Mouse (Mus musculus) neural tube, embryonic 15.5 days (tissue): ENCODE measurements at regions not wholly inside any gene's neighbourhood (a gene's known extent, or its start where the extent isn't known, plus 50 kb on each side); places are given as distances from the start of the nearest gene placed in this dataset.

Source experiments
- ATAC-seq: fragments of 200-750 bp; cut with Nextera tagmentation; 2 replicates; pipeline ENCODE4 v1.8.0; 2017; ENCODE audit warnings: mild to moderate bottlenecking, moderate TSS enrichment, moderate library complexity; ENCODE audit not compliant: low FRiP score
- H3K27ac ChIP-seq: fragments of 300-500 bp; sonication (generic); replicated peaks from 2 replicates; pipeline ENCODE4 v1.5.1; 2015; ENCODE audit warnings: mild to moderate bottlenecking, inconsistent platforms
- H3K27me3 ChIP-seq: fragments of 300-500 bp; sonication (generic); replicated peaks from 2 replicates; pipeline ENCODE4 v1.6.1; 2015; ENCODE audit warnings: inconsistent platforms
- H3K36me3 ChIP-seq: fragments of 300-500 bp; sonication (generic); 2 replicates; pipeline ENCODE4 v1.6.1; 2015; ENCODE audit warnings: inconsistent platforms
- H3K4me1 ChIP-seq: fragments of 300-500 bp; sonication (generic); 2 replicates; pipeline ENCODE4 v1.6.1; 2015; ENCODE audit warnings: inconsistent platforms
- H3K4me2 ChIP-seq: fragments of 300-500 bp; sonication (generic); 2 replicates; pipeline ENCODE4 v1.6.1; 2015; ENCODE audit warnings: inconsistent platforms, mild to moderate bottlenecking, moderate library complexity
- H3K4me3 ChIP-seq: fragments of 300-500 bp; sonication (generic); replicated peaks from 2 replicates; pipeline ENCODE4 v1.5.1; 2015; ENCODE audit warnings: mild to moderate bottlenecking, inconsistent platforms
- H3K9ac ChIP-seq: fragments of 300-500 bp; sonication (generic); replicated peaks from 2 replicates; pipeline ENCODE4 v1.6.1; 2015; ENCODE audit warnings: mild to moderate bottlenecking, inconsistent platforms
- H3K9me3 ChIP-seq: fragments of 300-500 bp; sonication (generic); replicated peaks from 2 replicates; pipeline ENCODE4 v1.6.1; 2016; ENCODE audit warnings: inconsistent platforms
- WGBS: fragments of 180-500 bp; shearing (Covaris S2); methylation state at CpG from one replicate; pipeline ENCODE4 v1.1.7; 2015; ENCODE audit warnings: mixed read lengths; 5-methylcytosine and 5-hydroxymethylcytosine counted together

DNA sequence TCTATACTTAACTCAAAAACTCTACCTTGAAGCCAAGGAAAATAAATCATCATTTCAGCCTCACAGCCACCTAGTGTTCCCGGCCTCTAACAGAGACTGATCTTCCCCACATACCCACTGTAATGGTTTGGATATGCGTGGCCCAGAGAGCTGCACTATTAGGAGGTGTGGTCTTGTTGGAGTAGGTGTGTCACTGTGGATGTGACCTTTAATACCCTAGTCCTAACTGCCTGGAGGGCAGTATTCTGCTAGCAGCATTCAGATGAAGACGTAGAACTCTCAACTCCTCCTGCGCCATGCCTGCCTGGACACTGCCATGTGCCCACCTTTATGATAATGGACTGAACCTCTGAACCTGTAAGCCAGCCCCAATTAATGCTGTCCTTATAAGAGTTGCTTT lies 99.0 kb upstream of the Slc44a1 start:
- Histone ChIP-seq H3K4me3 (no peak overlapping the region), H3K9ac (no peak overlapping the region), H3K36me3 (no peaks in the 10 kb centered on the region), H3K9me3 (no peaks in the 10 kb centered on the region), H3K27me3 (no peaks in the 10 kb centered on the region), H3K4me1 (0 out of 2 replicates have a peak, but pooled peaks cover 3% of the 10 kb centered on the region), H3K27ac (no peak overlapping the region), H3K4me2 (no peak overlapping the region)
- WGBS: 95% methylated on average over 4 of the region's 4 CpGs
- ATAC-seq: no peak

- no peaks in the 10 kb centered on the region for H3K36me3 ChIP-seq
- no peak overlapping the region for H3K4me2 ChIP-seq
- H3K27ac ChIP-seq: no peak overlapping the region
- no peaks in the 10 kb centered on the region for H3K9me3 ChIP-seq
- H3K4me1 ChIP-seq: 0 out of 2 replicates have a peak, but pooled peaks cover 3% of the 10 kb centered on the region
- 82% methylated on average over 13 of the region's 14 CpGs for WGBS
- no peak for ATAC-seq
- no peaks in the 10 kb centered on the region for H3K27me3 ChIP-seq
- H3K4me3 ChIP-seq: no peak overlapping the region
- H3K9ac ChIP-seq: no peak overlapping the region
Measured at GRCm38 (mm10) chr4:53340021-53340667, 100.1 kb upstream of the Slc44a1 start.

DNA sequence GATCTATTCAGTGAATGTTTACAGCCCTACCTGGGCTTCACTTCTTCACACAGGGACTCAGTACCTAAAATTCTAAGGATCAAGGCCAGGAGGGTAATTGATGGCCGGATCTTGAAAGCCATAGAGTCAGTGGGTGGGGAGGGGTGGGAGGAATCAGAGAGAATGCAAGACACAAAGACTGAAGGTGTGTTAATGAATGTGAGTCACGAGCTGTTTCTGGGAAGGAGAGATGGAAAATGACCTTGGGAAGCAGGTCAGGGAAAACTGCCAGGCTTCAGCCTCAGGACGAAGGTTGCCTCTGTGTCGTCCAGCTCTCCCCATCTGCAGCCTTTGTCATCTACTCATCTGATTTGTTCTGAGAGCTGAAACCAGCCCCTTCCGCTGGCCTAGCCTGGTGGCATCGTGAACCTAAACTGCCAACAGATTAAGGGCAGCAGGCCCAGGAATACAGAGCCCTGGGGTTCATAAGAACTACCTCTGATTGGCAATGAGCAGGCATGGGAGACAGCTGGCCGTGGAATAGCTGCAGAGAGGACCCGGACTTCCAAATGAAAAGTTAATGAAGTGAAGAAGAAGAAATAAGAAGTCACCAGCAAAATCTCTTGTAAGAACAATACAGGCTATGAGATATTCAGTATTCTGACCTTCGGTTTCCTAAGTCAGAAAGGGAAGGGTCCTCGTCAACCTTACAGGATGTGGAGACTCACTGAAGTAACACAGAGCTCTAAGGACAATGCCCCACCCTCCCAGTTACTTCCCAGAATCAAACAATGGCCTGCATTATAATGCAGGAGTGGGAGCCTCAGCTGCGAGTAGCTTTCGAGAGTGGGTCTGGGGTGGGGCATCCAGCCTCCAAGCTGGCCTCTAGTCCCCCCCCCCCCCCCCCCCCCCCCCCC lies 100.8 kb upstream of the Slc44a1 start:
- no peaks in the 10 kb centered on the region for H3K36me3 ChIP-seq
- H3K4me1 ChIP-seq: 0 out of 2 replicates have a peak, but pooled peaks cover 3% of the 10 kb centered on the region
- H3K9ac ChIP-seq: no peak overlapping the region
- no peaks in the 10 kb centered on the region for H3K27me3 ChIP-seq
- no peaks in the 10 kb centered on the region for H3K9me3 ChIP-seq
- no peak overlapping the region for H3K4me3 ChIP-seq
- ATAC-seq: no peak
- no peak overlapping the region for H3K4me2 ChIP-seq
- 35% methylated on average over 12 of the region's 12 CpGs for WGBS
- H3K27ac ChIP-seq: 0 out of 2 replicates have a peak overlapping the region, but pooled peaks have one; percentile 9

GRCm38 (mm10) chr4:53338479-53338878 lies 101.7 kb upstream of the Slc44a1 start:
- ATAC-seq: no peak
- Histone ChIP-seq H3K4me1 (0 out of 2 replicates have a peak, but pooled peaks cover 3% of the 10 kb centered on the region), H3K27ac (no peak overlapping the region), H3K9ac (no peak overlapping the region), H3K36me3 (no peaks in the 10 kb centered on the region), H3K9me3 (no peaks in the 10 kb centered on the region), H3K4me3 (no peak overlapping the region), H3K27me3 (no peaks in the 10 kb centered on the region), H3K4me2 (no peak overlapping the region)
- WGBS: 79% methylated on average over 4 of the region's 4 CpGs

- WGBS: 66% methylated on average over 8 of the region's 8 CpGs
- no peak for ATAC-seq
- H3K4me1 ChIP-seq: 0 out of 2 replicates have a peak, but pooled peaks cover 3% of the 10 kb centered on the region
- no peak overlapping the region for H3K27ac ChIP-seq
- H3K27me3 ChIP-seq: no peaks in the 10 kb centered on the region
- no peak overlapping the region for H3K9ac ChIP-seq
- H3K4me3 ChIP-seq: no peak overlapping the region
- no peak overlapping the region for H3K4me2 ChIP-seq
- H3K9me3 ChIP-seq: no peaks in the 10 kb centered on the region
- no peaks in the 10 kb centered on the region for H3K36me3 ChIP-seq
Measured at GRCm38 (mm10) chr4:53337784-53338183, 102.4 kb upstream of the Slc44a1 start.

DNA sequence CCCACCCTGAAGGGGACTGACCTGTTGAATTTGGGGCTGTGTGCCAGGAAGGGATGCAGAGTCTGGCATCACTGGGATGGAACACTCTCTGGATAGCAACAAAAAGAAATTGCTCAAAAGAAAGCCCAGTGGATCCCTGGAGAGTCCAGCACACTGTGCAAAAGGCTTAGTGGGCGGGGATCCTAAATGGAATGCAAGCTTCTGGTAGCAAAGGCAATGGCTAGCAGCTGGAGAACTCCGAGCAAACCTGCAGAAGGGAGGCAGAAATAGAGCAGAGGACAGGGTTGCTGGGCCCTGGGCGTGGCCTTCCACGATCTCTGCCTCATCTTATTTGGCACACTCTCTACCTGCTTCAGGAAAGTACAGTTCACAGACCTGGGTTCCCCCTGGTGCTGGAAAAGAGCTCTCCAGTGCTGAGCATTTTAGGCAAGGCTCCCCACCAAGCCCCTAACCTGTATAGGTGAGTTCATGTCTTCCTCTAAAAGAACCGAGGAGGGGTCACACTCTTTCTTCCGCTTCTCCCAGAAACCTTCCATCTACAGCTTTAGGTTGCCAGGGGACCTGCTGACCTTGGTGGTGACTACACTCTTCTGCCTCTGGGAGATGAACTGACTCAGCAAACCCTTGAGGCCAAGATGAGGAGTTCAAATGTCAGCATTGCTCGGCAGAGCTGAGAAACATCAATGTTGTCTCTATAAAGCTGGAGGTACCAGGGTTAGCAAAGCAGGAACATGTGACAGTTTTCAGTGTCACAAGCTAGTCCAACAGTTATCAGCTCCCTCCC lies 112.6 kb upstream of the Slc44a1 start:
- no peak overlapping the region for H3K4me3 ChIP-seq
- 60% methylated on average over 7 of the region's 7 CpGs for WGBS
- H3K36me3 ChIP-seq: no peaks in the 10 kb centered on the region
- no peak overlapping the region for H3K4me2 ChIP-seq
- peaks cover 4% of the 10 kb centered on the region; the same call in 1 of the 2 replicates for H3K4me1 ChIP-seq
- no peaks in the 10 kb centered on the region for H3K27me3 ChIP-seq
- no peak overlapping the region for H3K9ac ChIP-seq
- ATAC-seq: no peak
- H3K27ac ChIP-seq: no peak overlapping the region
- H3K9me3 ChIP-seq: no peaks in the 10 kb centered on the region

DNA sequence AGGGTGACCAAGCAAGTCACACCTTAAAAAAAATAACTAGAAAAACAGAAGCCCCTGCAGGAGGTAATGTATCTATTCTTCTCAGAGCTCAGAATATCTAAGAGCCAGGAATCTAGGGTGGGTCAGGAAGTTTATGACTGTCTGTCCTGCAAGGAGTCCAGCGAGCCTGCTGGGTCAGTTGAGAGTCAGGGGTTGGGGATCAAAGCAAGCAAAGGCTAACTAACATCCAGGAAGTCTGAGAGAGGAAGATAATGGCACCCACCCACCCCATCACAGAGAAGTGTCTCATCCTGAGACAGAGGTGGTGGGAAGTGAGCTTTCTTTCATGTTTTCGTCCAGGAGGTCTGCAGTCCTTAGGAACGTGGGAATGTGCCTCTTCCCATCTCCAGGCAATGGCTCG lies 116.4 kb upstream of the Slc44a1 start:
- Histone ChIP-seq H3K9ac (no peak overlapping the region), H3K27me3 (no peaks in the 10 kb centered on the region), H3K4me2 (no peak overlapping the region), H3K4me1 (peaks cover 5% of the 10 kb centered on the region; the same call in 1 of the 2 replicates), H3K27ac (no peak overlapping the region), H3K36me3 (no peaks in the 10 kb centered on the region), H3K4me3 (no peak overlapping the region), H3K9me3 (no peaks in the 10 kb centered on the region)
- 59% methylated on average over 4 of the region's 4 CpGs for WGBS
- no peak for ATAC-seq

DNA sequence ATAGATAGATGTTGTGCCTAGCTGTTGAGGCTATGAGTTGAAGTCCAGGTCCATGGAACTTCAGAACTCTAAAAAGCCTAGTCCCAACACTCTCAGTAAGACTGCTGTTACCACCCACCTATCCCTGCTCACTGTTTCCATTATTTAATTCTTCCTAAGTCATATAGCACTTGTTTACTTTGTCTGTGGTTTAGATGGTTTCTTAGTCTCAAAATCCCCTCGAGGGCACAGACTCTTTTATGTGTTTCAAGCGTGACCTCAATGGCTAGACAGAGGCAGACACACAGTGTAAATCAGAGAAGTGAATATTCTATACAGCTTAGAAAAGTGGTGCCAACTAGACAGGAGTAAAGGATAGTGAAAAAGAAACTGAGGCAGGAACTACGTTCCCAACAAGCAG lies 117.0 kb upstream of the Slc44a1 start:
- no peak overlapping the region for H3K9ac ChIP-seq
- no peaks in the 10 kb centered on the region for H3K36me3 ChIP-seq
- peaks cover 8% of the 10 kb centered on the region; the same call in 1 of the 2 replicates for H3K4me1 ChIP-seq
- H3K27ac ChIP-seq: no peak overlapping the region
- H3K9me3 ChIP-seq: no peaks in the 10 kb centered on the region
- 70% methylated on average over 3 of the region's 3 CpGs for WGBS
- no peaks in the 10 kb centered on the region for H3K27me3 ChIP-seq
- H3K4me2 ChIP-seq: no peak overlapping the region
- ATAC-seq: no peak
- H3K4me3 ChIP-seq: no peak overlapping the region

DNA sequence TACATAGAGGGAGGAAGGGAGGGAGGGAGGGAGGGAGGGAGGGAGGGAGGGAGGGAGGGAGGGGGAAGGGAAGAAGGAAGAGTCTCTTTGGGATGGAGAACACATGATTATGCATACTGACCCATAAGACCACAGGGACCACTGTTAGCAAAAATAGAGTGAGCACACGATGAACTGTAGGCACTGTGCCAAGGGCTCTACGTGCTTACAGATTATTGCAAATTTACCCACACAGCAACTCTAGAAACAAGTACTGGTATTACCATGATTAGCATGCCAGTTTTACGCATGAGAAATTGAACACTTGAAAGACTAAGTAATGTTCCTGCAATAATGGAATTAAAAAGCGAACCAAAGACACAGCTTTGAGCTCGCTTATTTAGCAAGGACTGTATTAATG lies 117.7 kb upstream of the Slc44a1 start:
- 54% methylated on average over 5 of the region's 5 CpGs for WGBS
- Histone ChIP-seq H3K4me3 (no peak overlapping the region), H3K4me2 (no peak overlapping the region), H3K27me3 (no peaks in the 10 kb centered on the region), H3K9me3 (no peaks in the 10 kb centered on the region), H3K27ac (no peak overlapping the region), H3K4me1 (peaks cover 10% of the 10 kb centered on the region), H3K36me3 (no peaks in the 10 kb centered on the region), H3K9ac (no peak overlapping the region)
- no peak for ATAC-seq

DNA sequence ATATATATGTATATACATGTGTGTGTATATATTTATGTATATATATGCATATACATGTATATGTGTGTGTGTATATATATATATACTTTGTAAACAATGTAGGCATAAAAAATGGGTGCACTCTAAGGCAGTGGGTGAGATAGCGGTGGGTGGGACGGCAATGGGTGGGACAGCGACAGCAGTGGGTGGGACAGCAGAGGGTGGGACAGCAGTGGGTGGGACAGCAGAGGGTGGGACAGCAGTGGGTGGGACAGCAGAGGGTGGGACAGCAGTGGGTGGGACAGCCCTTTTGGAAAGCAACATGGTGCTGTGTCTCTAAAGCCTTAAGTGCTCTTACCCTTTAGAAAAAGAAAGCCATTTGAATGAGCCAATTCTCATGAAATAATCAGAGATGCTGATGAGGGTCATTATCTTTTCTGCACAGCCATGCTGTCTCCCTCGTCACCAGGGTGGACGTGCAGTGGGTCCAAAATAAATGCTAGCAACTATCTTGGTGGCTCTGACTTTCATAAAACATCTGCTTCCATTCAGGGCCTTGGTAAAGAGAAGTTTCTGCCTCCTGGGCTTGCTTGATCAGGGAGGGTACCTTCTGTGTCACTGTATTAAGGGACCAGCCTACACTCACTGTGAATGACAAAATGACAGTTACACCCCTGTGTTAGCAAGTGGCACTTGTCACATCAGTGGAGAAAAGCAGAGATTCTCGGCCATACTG lies 119.3 kb upstream of the Slc44a1 start:
- Histone ChIP-seq H3K9ac (no peak overlapping the region), H3K27me3 (no peaks in the 10 kb centered on the region), H3K4me1 (peaks cover 22% of the 10 kb centered on the region), H3K4me2 (no peak overlapping the region), H3K4me3 (no peak overlapping the region), H3K9me3 (no peaks in the 10 kb centered on the region), H3K36me3 (no peaks in the 10 kb centered on the region), H3K27ac (no peak overlapping the region)
- ATAC-seq: no peak
- 70% methylated on average over 6 of the region's 6 CpGs for WGBS

DNA sequence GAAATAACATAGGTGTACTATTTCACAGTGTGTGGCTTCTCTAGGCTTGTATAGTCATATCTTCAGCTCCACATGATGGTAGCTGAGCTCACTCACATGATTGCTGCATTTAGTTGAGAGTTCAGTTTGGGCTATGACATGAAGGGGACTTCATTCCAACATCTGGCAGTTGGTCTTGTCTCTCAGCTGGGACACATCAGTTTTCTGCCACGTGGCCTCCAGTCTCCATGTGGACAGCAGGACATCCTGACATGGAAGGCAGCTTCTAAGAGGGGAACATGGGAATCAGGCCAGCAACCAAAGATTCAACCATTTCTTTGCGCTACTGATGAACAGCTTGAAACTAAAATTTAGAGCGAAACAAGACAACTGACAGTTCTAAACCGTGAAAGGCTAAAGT lies 121.2 kb upstream of the Slc44a1 start:
- 90% methylated on average over 4 of the region's 4 CpGs for whole genome bisulfite sequencing

More for the DNA sequence above, 121.2 kb upstream of the Slc44a1 start:
- no peak overlapping the region for H3K4me3 ChIP-seq
- no peaks in the 10 kb centered on the region for H3K9me3 ChIP-seq
- H3K27me3 ChIP-seq: no peaks in the 10 kb centered on the region
- no peak overlapping the region for H3K27ac ChIP-seq
- peaks cover 32% of the 10 kb centered on the region for H3K4me1 ChIP-seq
- ATAC-seq: no peak
- no peaks in the 10 kb centered on the region for H3K36me3 ChIP-seq
- no peak overlapping the region for H3K4me2 ChIP-seq
- H3K9ac ChIP-seq: no peak overlapping the region
